27 mouse cellular contexts compared by ENCODE assay signal in genomic region chr5:150713431-150713830, GRCm38 (mm10). TPM values are rescaled to one million over a fixed set of nuclear protein-coding genes. Genes with fewer than 3 reads are reported as not detected.
DNase-seq lines count a peak whose midpoint lies in the region; ATAC-seq and TF ChIP-seq lines count a peak whose summit lies in the region.
"Had no signal": no experiment of that assay in that cellular context is flagged by ENCODE, and none has a peak within 500 bp of the region (broad histone marks: within the 10 kb centered on the region; RNA-seq: fewer than 3 reads in every experiment).

No protein-coding gene starts in this region.

- H3K27me3 ChIP-seq in forebrain, embryonic 14.5 days (replicated peaks; ENCODE audit: control insufficient read depth, insufficient read depth, low read length) = no peaks in the 10 kb centered on the region
- H3K27me3 ChIP-seq in forebrain, embryonic 10.5 days (ENCODE audit: poor library complexity, severe bottlenecking) = no peaks in the 10 kb centered on the region
- H3K27me3 ChIP-seq in lung, embryonic 14.5 days (ENCODE audit: insufficient read depth, low read length) = no peaks in the 10 kb centered on the region
- H3K27me3 ChIP-seq: embryonic facial prominence, embryonic 13.5 days; heart, embryonic 13.5 days; hindbrain, embryonic 12.5 days; limb, embryonic 15.5 days; midbrain, embryonic 15.5 days; neural tube, embryonic 12.5 days; Patski had no signal

- DNase-seq in forebrain, embryonic 14.5 days (ENCODE audit: low spot score) = peak; percentile 1
- no peak for DNase-seq in forebrain, embryonic 10.5 days (ENCODE audit: extremely low spot score, low spot score)
- DNase-seq in lung, embryonic 14.5 days = peak; percentile 85
- DNase-seq in lung, adult 2 months = no peak
- peak; percentile 14 for DNase-seq in lung, postnatal 14 days
- no peak for DNase-seq in gastrocnemius, postnatal 25 days
- no peak for DNase-seq in urinary bladder, postnatal 10 days (ENCODE audit: low spot score)
- DNase-seq: cerebellum, adult 18-20 months; cerebellum, postnatal 25 days; gastrocnemius, postnatal 14 days; heart, adult 18-20 months; kidney, adult 2 months; kidney, postnatal 10 days; left cerebral cortex, postnatal 4 days; right cerebral cortex, postnatal 25 days; spleen, adult 18-20 months; thymus, postnatal 25 days had no signal

- H3K4me1 ChIP-seq in forebrain, embryonic 14.5 days (ENCODE audit: control insufficient read depth, insufficient read depth, low read length) = no peaks in the 10 kb centered on the region
- H3K4me1 ChIP-seq in forebrain, embryonic 10.5 days = peaks cover 3% of the 10 kb centered on the region; the same call in 1 of the 2 replicates
- peaks cover 5% of the 10 kb centered on the region for H3K4me1 ChIP-seq in lung, embryonic 14.5 days (ENCODE audit: insufficient read depth)
- peaks cover 9% of the 10 kb centered on the region for H3K4me1 ChIP-seq in lung, adult 2 months (ENCODE audit: control insufficient read depth, insufficient read depth, low read length)
- H3K4me1 ChIP-seq: neural tube, embryonic 12.5 days had no signal

- no peaks in the 10 kb centered on the region for H3K9me3 ChIP-seq in forebrain, embryonic 14.5 days (replicated peaks; ENCODE audit: control insufficient read depth, low read length)
- no peaks in the 10 kb centered on the region for H3K9me3 ChIP-seq in forebrain, embryonic 10.5 days
- no peaks in the 10 kb centered on the region for H3K9me3 ChIP-seq in lung, embryonic 14.5 days (ENCODE audit: low read depth, low read length)
- H3K9me3 ChIP-seq: embryonic facial prominence, embryonic 13.5 days; heart, embryonic 13.5 days; hindbrain, embryonic 12.5 days; limb, embryonic 15.5 days; midbrain, embryonic 15.5 days; neural tube, embryonic 12.5 days had no signal

- H3K36me3 ChIP-seq in forebrain, embryonic 14.5 days (ENCODE audit: control insufficient read depth, insufficient read depth, low read length) = no peaks in the 10 kb centered on the region
- peaks cover 3% of the 10 kb centered on the region; the same call in 1 of the 2 replicates for H3K36me3 ChIP-seq in forebrain, embryonic 10.5 days (replicated peaks)
- no peaks in the 10 kb centered on the region for H3K36me3 ChIP-seq in lung, embryonic 14.5 days (ENCODE audit: insufficient read depth)
- H3K36me3 ChIP-seq: heart, embryonic 13.5 days; hindbrain, embryonic 12.5 days; limb, embryonic 15.5 days; midbrain, embryonic 15.5 days; neural tube, embryonic 12.5 days had no signal

- no peak overlapping the region for H3K27ac ChIP-seq in forebrain, embryonic 14.5 days (ENCODE audit: low read depth, low read length)
- H3K27ac ChIP-seq in forebrain, embryonic 10.5 days = no peak overlapping the region
- peak overlapping the region; percentile 15; the same call in 1 of the 2 replicates for H3K27ac ChIP-seq in lung, embryonic 14.5 days (ENCODE audit: low read depth)
- H3K27ac ChIP-seq: embryonic facial prominence, embryonic 13.5 days; heart, embryonic 13.5 days; hindbrain, embryonic 12.5 days; limb, embryonic 15.5 days; macrophage; midbrain, embryonic 15.5 days; neural tube, embryonic 12.5 days had no signal

- no peak for TF ChIP-seq POLR2A in lung, adult 2 months (IDR thresholded peaks at IDR 0.05; ENCODE audit: borderline replicate concordance, extremely low read depth, low read depth, low read length)

- no peak overlapping the region for H3K4me2 ChIP-seq in forebrain, embryonic 14.5 days (ENCODE audit: low read length)
- no peak overlapping the region for H3K4me2 ChIP-seq in lung, embryonic 14.5 days
- H3K4me2 ChIP-seq: embryonic facial prominence, embryonic 13.5 days; heart, embryonic 13.5 days; hindbrain, embryonic 12.5 days; limb, embryonic 15.5 days; midbrain, embryonic 15.5 days; neural tube, embryonic 12.5 days had no signal

- TF ChIP-seq CTCF in lung, embryonic 14.5 days (IDR thresholded peaks at IDR 0.05; ENCODE audit: low read depth) = no peak
- no peak for TF ChIP-seq CTCF in lung, adult 2 months (IDR thresholded peaks at IDR 0.05; ENCODE audit: insufficient read depth, low read length)

- no peak overlapping the region for H3K9ac ChIP-seq in forebrain, embryonic 14.5 days (ENCODE audit: low read length)
- H3K9ac ChIP-seq in lung, embryonic 14.5 days = no peak overlapping the region
- H3K9ac ChIP-seq: embryonic facial prominence, embryonic 13.5 days; heart, embryonic 13.5 days; hindbrain, embryonic 12.5 days; limb, embryonic 15.5 days; midbrain, embryonic 15.5 days; neural tube, embryonic 12.5 days had no signal

- no peak overlapping the region for H3K4me3 ChIP-seq in forebrain, embryonic 14.5 days (ENCODE audit: low read depth, low read length)
- no peak overlapping the region for H3K4me3 ChIP-seq in forebrain, embryonic 10.5 days
- no peak overlapping the region for H3K4me3 ChIP-seq in lung, embryonic 14.5 days (ENCODE audit: low read depth, low read length)
- H3K4me3 ChIP-seq in lung, adult 2 months (replicated peaks; ENCODE audit: extremely low read depth, low read depth, low read length) = no peak overlapping the region
- H3K4me3 ChIP-seq: embryonic facial prominence, embryonic 13.5 days; heart, embryonic 13.5 days; hindbrain, embryonic 12.5 days; limb, embryonic 15.5 days; midbrain, embryonic 15.5 days; neural tube, embryonic 12.5 days had no signal

- ATAC-seq in forebrain, embryonic 14.5 days = no peak
- ATAC-seq in lung, embryonic 14.5 days (ENCODE audit: insufficient read depth) = peak; percentile 88
- ATAC-seq: CD4-positive, CD25-positive, alpha-beta regulatory T cell, adult 4 months; forebrain, embryonic 16.5 days; midbrain, embryonic 15.5 days; Patski had no signal

RNA-seq across cellular contexts. Expression of gene Pds5b, which starts 39.9 kb away (rescaled TPM):
- polyA plus RNA-seq in forebrain, embryonic 14.5 days (2014; fragmentation: Nextera tagmentation; extraction: Ambion mirVana) = 31.8 and 38.0 TPM in 2 replicates
- 39.4 and 42.3 TPM in 2 replicates for polyA plus RNA-seq in forebrain, embryonic 10.5 days (2016; fragmentation: Nextera tagmentation; extraction: Ambion mirVana)
- 44.3 and 47.9 TPM in 2 replicates for polyA plus RNA-seq in lung, embryonic 14.5 days (2014; fragmentation: Nextera tagmentation; extraction: Ambion mirVana)
- 4.0 and 8.0 TPM in 2 replicates for polyA plus RNA-seq in lung, adult 2 months (2012; rRNA removed)
- 10 to 100 TPM; 15.7 to 17.2 TPM for total RNA-seq in gastrocnemius, postnatal 25 days (2021)

RNA-seq across cellular contexts. Expression of gene N4bp2l2, which starts 47.4 kb away (rescaled TPM):
- 30.2 and 34.9 TPM in 2 replicates for polyA plus RNA-seq in forebrain, embryonic 14.5 days (2014; fragmentation: Nextera tagmentation; extraction: Ambion mirVana)
- polyA plus RNA-seq in forebrain, embryonic 10.5 days (2016; fragmentation: Nextera tagmentation; extraction: Ambion mirVana) = 32.0 and 33.3 TPM in 2 replicates
- polyA plus RNA-seq in lung, embryonic 14.5 days (2014; fragmentation: Nextera tagmentation; extraction: Ambion mirVana) = 40.1 and 43.6 TPM in 2 replicates
- 4.6 and 6.3 TPM in 2 replicates for polyA plus RNA-seq in lung, adult 2 months (2012; rRNA removed)
- 10 to 100 TPM; 25.9 to 26.7 TPM for total RNA-seq in gastrocnemius, postnatal 25 days (2021)

Comparison
In these comparisons a context has a peak if more than half of its experiments do, and no peak if none do; other contexts are left out.
1. DNase-seq: peak in forebrain, embryonic 14.5 days (single experiment), lung, embryonic 14.5 days (single experiment) and lung, postnatal 14 days (single experiment); none in forebrain, embryonic 10.5 days (single experiment), lung, adult 2 months (single experiment), gastrocnemius, postnatal 25 days (single experiment) and urinary bladder, postnatal 10 days (single experiment).